Mouse (Mus musculus) cerebellum, adult 9-11 months (tissue): ENCODE measurements at regions not wholly inside any gene's neighbourhood (a gene's known extent, or its start where the extent isn't known, plus 50 kb on each side); places are given as distances from the start of the nearest gene placed in this dataset.

Source experiments
- DNase-seq: peaks from one replicate; pipeline ENCODE4 v3.0.0; 2022

DNA sequence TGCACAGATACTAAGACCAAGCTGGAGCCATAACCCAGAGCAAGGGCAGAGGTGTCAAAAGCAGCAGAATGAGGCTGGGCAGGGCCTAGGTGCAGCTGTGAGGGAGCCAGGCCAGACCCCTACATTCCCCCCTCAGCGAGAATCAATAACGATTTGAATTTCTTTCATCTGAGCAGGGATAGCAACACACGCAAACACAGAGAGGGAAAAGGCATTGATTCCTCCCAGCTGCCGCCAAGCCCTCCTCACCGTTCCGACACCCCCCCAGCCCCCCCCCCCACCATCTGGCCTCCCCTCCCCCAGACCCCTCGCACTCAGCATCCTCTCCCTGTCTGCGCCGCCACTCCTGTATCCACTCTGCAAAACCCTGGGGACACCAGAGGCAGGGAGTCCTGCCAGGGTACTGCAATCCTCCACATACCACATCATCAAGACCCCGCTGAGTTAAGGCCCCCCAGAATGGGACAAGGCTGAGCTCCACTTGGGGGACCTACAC, 166.9 kb downstream of the 3100002H09Rik start:
- no peak for DNase-seq

DNA sequence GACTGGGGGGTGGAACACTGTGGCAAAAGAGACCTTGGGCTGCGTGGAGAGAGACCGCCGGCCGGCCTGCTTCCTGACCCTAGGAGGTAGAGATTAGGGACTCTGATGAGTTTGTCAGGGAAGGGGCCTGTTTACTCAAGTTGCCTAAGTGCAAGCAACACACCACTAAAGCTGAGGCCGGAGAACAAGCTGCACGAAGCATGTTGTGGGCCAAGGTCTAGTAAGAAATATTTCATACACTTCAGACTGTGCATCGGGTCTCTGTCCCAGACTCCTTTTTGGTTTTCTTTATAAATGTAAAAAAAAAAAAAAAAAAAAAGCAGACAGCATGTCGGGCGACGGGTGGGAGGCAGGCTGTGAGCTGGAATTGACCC, 167.5 kb downstream of the 3100002H09Rik start:
- no peak for DNase-seq

- DNase-seq = no peak
Measured at GRCm38 (mm10) chr4:124442491-124443129, 168.0 kb downstream of the 3100002H09Rik start.

DNA sequence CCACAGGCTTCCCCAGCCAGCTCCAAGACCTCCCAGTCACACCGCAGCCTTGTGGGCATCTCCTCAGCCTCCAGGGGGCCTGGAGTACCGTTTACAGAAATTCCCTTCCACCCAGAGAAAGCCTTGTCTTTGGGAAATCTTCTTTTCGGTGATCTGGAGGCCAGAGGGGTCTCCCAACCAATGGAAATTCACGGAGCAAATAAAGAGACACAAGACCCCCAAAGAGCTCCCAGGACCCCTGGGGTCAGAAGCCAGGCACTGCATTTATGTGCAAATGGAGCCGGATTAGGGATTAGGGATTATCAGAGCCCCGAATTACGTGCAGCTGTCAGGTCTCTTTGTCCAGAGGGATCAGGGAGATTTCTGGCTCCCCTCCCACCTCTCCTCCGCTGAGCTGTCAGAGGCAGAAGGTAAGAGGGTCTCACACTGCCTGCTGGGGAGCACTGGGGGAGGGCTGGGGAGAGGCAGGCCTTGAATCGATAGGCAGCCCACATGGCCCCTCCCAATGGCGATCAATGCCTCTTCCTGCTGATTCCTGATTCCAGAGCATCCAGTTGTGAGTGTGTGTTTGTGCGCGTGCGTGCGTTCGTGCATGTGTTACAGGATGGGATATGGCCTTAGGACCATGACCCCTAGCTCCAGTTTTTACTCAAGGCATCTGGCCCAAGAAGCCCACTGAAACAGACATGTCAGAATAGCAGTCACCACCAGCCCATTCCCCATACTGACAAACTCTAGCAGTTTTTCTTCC, 168.7 kb downstream of the 3100002H09Rik start:
- no peak for DNase-seq

DNA sequence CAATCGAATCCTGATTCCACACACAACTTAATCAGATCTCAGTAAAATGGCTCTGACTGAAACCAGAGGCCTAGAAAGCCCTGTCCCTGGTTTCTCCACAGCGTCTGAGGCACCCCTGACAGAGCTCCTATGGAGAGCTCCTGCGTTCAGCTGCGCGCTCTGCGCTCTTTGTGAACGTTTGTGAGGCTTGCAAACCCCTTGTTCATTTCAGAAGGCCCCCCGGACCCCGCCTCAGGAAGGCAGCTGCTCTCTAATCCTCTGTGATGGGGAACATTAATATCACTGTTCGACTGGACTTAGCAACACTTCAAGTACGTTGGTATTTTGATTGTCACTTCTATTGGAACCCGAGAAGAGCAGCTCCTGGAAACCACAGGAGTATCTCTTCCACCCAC, 175.6 kb downstream of the 3100002H09Rik start:
- no peak for DNase-seq

GRCm38 (mm10) chr4:124434059-124435039, 176.3 kb downstream of the 3100002H09Rik start:
- DNase-seq = no peak

- DNase-seq = no peak
Measured at GRCm38 (mm10) chr4:124433506-124433905, 177.1 kb downstream of the 3100002H09Rik start.

GRCm38 (mm10) chr4:124431193-124431592, 179.4 kb downstream of the 3100002H09Rik start:
- DNase-seq = no peak

DNA sequence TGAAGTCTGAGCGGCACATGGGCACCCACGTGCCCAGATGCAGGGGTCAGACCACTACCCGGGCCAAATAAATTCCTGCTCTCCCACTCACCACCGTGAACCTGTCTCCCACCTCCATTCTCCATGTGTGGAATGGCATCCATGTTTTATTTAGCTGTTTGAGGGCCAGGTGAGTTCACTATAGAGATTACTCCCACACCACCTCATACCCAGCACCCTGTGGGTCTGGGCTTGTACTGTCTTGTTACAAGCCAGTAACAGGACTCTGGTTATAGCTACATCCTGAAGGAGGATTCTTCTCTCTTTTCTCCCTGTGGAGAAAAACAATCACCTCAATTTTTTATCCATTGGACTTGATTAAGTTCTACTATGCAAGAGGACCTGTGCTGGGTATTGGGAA, 181.8 kb downstream of the 3100002H09Rik start:
- no peak for DNase-seq

DNA sequence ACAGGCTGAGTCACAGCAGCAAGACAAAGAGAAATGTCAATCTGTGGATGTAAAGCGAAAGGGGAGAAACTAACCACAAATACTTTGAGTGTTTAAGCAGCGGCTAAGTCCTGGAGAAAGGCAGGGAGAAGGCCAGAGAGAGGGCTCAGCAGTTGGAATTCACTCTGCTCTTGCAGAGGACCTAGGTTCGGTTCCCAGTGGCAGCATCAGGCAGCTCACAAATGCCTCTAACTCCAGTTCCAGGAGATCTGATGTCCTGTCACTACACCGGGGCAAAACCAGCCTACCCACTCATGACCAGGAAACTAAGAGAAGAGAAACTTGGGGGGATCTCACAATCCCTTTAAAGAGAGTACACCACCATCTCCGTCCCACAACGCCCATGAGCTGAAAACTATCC, 188.2 kb downstream of the 3100002H09Rik start:
- DNase-seq = no peak

- DNase-seq = no peak
Measured at GRCm38 (mm10) chr4:124418431-124418830, 192.2 kb downstream of the 3100002H09Rik start.

DNA sequence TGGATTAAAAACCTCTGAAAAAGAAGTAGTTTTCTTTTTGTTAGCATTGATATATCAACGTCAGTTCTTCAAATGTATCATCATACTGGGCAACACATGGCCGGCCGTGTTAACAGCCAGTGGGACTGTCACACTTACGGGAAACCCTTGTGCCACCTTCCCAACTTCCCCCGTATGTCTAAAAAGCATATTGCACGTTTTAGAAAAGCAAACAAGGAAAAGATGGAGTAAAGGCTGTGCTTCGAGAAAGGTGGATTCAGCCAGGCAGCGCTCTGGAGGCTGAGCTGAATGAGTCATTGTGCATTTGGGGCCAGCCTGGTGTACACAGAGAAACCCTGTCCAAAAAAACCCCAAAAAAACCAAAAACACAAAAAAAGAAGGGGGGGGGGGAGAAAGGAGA, 193.4 kb downstream of the 3100002H09Rik start:
- no peak for DNase-seq

- no peak for DNase-seq
Measured at GRCm38 (mm10) chr4:124416266-124416665, 194.3 kb downstream of the 3100002H09Rik start.

DNA sequence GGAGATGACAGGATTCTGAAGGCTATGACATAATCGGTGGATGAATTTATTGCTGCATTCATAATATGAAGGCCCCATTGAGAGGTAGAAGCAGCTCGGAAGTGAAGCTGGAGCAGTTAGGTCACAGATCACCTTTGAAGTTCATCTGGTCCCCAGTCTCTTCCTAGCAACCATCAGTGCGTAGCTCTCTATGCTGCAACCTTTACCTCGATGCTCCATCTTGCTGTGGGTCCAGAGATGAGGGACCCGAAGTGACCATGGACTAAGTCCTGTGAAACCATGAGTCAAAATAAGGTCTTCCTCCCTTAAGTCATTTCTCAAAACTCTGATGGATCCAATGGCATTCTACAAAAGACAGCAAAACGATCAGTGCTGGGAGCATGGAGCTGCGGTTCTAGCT, 196.2 kb downstream of the 3100002H09Rik start:
- DNase-seq = no peak

DNA sequence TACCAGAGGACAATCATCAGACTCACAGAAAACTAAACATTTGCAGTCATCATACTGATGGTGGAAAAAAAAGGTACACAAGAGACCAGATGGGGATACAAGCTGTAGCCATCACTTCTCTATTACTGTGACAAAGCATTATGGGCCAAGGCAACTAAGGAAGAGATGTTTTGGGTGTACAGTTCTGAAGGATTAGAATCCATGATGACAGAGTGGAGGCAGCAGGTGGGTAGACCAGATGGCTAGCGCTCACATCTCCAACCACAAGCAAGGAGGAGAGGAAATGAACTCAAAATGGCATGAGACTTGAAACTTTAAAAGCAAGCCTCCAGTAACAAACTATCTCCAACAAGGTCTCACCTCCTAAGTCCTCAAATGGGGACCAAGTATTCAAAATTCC, 201.3 kb downstream of the 3100002H09Rik start:
- DNase-seq = no peak

DNA sequence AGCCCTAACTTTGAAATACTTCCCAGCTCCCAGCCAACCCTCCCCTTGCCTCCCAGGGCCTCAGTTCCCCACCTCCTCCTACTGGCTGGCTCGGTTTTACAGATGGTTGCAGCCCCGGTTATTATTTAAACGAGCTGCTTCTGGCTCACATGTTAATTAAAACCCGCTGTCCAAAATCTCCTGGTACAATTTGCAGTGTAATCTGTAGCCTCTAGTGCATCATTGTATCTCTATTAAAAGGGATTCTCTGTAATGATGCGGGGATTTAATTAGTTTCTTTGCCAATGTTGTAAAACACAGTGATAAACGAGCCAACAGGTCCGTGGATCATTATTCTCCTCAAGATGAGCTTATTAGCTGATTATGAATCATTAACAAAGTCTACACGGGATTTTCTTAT, 208.5 kb downstream of the 3100002H09Rik start:
- no peak for DNase-seq

DNA sequence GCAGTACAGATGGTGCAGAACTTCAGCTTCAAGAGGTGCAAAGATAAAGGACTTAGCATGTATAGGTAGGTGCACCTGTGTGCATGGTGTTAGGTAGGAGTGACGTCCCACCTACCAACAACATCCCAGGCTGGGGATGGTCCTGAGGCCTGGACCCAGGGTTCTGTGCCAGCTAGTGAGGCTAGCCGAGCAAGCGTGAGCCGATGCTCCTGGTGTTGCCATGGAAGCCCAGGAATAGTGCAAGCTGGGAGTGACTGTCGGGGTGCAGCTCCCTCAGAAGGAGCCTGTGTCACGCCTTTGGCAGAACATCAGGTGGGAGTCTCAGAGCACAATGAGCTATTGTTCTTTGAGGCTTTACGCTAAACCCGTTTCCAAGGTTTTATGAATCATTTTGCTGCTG, 209.9 kb downstream of the 3100002H09Rik start:
- DNase-seq = no peak

DNA sequence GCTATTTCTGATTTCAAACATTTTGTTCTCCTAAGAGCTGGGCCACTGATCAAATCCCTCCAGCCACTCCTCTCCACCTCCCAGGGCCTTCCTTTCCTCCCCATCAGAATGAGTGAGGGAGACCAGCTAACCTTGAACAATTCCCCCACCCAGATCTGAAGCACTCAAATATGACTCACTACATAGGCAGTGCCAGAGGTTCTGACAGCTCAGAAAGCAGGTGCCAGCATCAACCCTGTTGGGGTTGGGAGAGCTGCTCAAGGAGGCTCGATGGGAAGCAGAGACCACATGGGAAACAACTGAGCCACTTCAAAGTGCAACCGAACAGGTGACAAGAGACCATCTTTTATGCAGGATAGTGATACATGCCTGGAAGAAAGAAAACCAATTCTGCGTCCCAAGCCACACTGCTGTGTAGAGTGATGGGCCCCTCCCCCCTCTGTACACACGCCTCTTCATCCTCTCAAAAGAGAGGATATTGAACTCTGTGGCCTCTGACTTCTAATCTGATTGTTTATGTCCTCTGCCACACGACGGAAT, 210.4 kb downstream of the 3100002H09Rik start:
- no peak for DNase-seq

DNA sequence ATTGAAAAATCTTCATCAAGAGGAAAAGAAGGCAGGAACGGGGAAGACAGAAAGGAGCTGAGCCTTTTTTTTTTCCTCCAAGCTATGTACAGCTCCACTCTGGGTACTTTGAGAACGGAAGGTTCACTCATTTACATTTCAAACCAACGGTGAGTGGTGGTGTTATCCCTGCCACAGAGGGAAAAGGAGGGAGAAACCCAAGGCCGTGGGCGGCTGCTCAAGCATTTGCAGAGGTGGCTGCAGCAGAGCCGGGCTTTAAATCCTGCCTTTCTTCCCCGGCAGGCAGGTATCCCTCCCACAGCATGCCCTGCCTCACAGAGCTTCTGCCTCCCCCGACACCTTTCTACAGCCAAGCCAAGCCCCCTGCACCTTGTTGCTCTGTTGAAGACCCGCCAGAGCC, 212.2 kb downstream of the 3100002H09Rik start:
- DNase-seq = no peak

DNA sequence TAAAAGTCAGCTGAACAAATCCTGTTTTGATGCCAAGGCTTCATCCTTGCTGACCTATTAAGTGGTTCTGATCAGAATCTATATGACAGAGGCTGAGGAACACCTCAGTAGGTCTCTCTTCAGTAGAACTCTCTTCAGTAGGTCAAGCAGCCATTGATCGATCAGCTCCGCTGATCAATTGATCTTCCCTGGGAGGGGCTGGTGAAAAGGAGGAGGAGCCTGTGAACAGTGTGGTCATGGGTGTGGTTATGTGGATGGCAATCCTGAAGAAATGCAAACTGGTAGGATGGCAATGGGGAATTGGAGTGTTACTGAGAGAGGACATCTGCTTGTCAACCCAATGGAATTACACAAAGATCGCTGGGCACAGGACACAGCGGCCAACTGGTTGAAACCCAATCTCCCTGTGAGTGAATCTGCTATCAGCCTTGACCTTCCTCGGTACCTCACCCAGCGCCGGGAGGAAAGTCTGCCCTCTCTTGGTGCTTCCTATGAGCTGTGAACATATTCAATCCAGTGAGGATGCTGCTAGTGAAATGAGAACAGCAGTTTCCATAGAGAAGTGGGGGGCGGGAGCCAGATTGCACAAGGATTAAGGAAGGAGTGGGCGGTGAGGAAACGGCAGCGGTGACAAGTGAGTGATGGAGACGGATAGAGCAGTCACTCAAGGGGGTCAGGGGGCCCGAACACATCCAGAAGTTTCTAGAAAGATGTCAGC, 213.9 kb downstream of the 3100002H09Rik start:
- DNase-seq = no peak

GRCm38 (mm10) chr4:124395966-124396395, 214.6 kb downstream of the 3100002H09Rik start:
- DNase-seq = no peak
